Mouse (Mus musculus) forebrain, embryonic 13.5 days (tissue): Measurements from ENCODE around the gene Ccer2. TPM values are rescaled to one million over a fixed set of nuclear protein-coding genes. Genes with fewer than 3 reads are reported as not detected.

Source experiments
- ATAC-seq: fragments of 200-750 bp; cut with Nextera tagmentation; 2 replicates; pipeline ENCODE4 v1.8.0; 2017
- H3K27ac ChIP-seq: fragments of 300-500 bp; sonication (generic); 2 replicates; pipeline ENCODE4 v1.5.1; 2015; ENCODE audit warnings: inconsistent platforms, mild to moderate bottlenecking, moderate library complexity
- H3K27me3 ChIP-seq: fragments of 300-500 bp; sonication (generic); 2 replicates; pipeline ENCODE4 v1.6.1; 2015; ENCODE audit warnings: mild to moderate bottlenecking, inconsistent platforms
- H3K36me3 ChIP-seq: fragments of 300-500 bp; sonication (generic); 2 replicates; pipeline ENCODE4 v1.6.1; 2015; ENCODE audit warnings: mild to moderate bottlenecking, inconsistent platforms; ENCODE audit not compliant: poor library complexity, severe bottlenecking
- H3K4me1 ChIP-seq: fragments of 300-500 bp; sonication (generic); 2 replicates; pipeline ENCODE4 v1.6.1; 2015; ENCODE audit warnings: inconsistent platforms
- H3K4me2 ChIP-seq: fragments of 300-500 bp; sonication (generic); 2 replicates; pipeline ENCODE4 v1.6.1; 2015; ENCODE audit warnings: inconsistent platforms, mild to moderate bottlenecking, moderate library complexity
- H3K4me3 ChIP-seq: fragments of 300-500 bp; sonication (generic); 2 replicates; pipeline ENCODE4 v1.5.1; 2015; ENCODE audit warnings: mild to moderate bottlenecking, inconsistent platforms
- H3K9ac ChIP-seq: fragments of 300-500 bp; sonication (generic); 2 replicates; pipeline ENCODE4 v1.6.1; 2015; ENCODE audit warnings: mild to moderate bottlenecking, inconsistent platforms
- H3K9me3 ChIP-seq: fragments of 300-500 bp; sonication (generic); replicated peaks from 2 replicates; pipeline ENCODE4 v1.6.1; 2016; ENCODE audit warnings: inconsistent platforms
- WGBS: fragments of 180-500 bp; shearing (Covaris S2); methylation state at CpG from one replicate; pipeline ENCODE4 v1.1.7; 2015; 5-methylcytosine and 5-hydroxymethylcytosine counted together
- polyA plus RNA-seq: library from polyadenylated mRNA; unstranded; fragments of >200 nt; fragmentation: Nextera tagmentation; extraction: Ambion mirVana; gene quantifications from 2 replicates; pipeline ENCODE4 v1.2.1, GENCODE M21; 2015

Gene Ccer2
- polyA plus RNA-seq, 1 experiment from 2014 or later: not detected

- Histone ChIP-seq H3K27ac (no peak overlapping the region), H3K4me3 (no peak overlapping the region), H3K4me1 (0 out of 2 replicates have a peak, but pooled peaks cover 6% of the 10 kb centered on the region), H3K36me3 (peaks cover under 1% of the 10 kb centered on the region; the same call in 1 of the 2 replicates), H3K27me3 (no peaks in the 10 kb centered on the region; the same call in 1 of the 2 replicates), H3K9me3 (no peaks in the 10 kb centered on the region), H3K9ac (no peak overlapping the region), H3K4me2 (no peak overlapping the region)
- 44% methylated on average over 2 of the region's 2 CpGs for WGBS
- ATAC-seq: no peak
These were observed 37.9 kb downstream of the Ccer2 start for GRCm38 (mm10) chr7:28793834-28794233.

GRCm38 (mm10) chr7:28794496-28794895 is 38.5 kb downstream of the Ccer2 start:
- H3K9me3 ChIP-seq: no peaks in the 10 kb centered on the region
- 94% methylated on average over 3 of the region's 3 CpGs for WGBS
- no peak for ATAC-seq
- H3K9ac ChIP-seq: no peak overlapping the region
- 0 out of 2 replicates have a peak, but pooled peaks cover 6% of the 10 kb centered on the region for H3K4me1 ChIP-seq
- H3K27ac ChIP-seq: no peak overlapping the region
- no peaks in the 10 kb centered on the region; the same call in 1 of the 2 replicates for H3K27me3 ChIP-seq
- H3K4me2 ChIP-seq: no peak overlapping the region
- no peaks in the 10 kb centered on the region for H3K36me3 ChIP-seq
- no peak overlapping the region for H3K4me3 ChIP-seq

- no peaks in the 10 kb centered on the region for H3K9me3 ChIP-seq
- H3K4me2 ChIP-seq: no peak overlapping the region
- no peak overlapping the region for H3K4me3 ChIP-seq
- WGBS: 83% methylated on average over 15 of the region's 15 CpGs
- ATAC-seq: no peak
- H3K27me3 ChIP-seq: no peaks in the 10 kb centered on the region; the same call in 1 of the 2 replicates
- H3K4me1 ChIP-seq: 0 out of 2 replicates have a peak, but pooled peaks cover 6% of the 10 kb centered on the region
- H3K27ac ChIP-seq: no peak overlapping the region
- H3K36me3 ChIP-seq: no peaks in the 10 kb centered on the region
- H3K9ac ChIP-seq: no peak overlapping the region
These were observed 39.9 kb downstream of the Ccer2 start for GRCm38 (mm10) chr7:28795832-28796231.

GRCm38 (mm10) chr7:28796562-28796975 is 40.6 kb downstream of the Ccer2 start:
- Histone ChIP-seq H3K4me3 (peak overlapping the region; percentile 9), H3K27me3 (no peaks in the 10 kb centered on the region; the same call in 1 of the 2 replicates), H3K36me3 (no peaks in the 10 kb centered on the region), H3K27ac (no peak overlapping the region), H3K4me2 (peak overlapping the region; percentile 51), H3K9me3 (no peaks in the 10 kb centered on the region), H3K4me1 (peaks cover 7% of the 10 kb centered on the region), H3K9ac (peak overlapping the region; percentile 58)
- peak; percentile 72 for ATAC-seq
- WGBS: 15% methylated on average over 32 of the region's 32 CpGs

GRCm38 (mm10) chr7:28799994-28800393 is 44.0 kb downstream of the Ccer2 start:
- ATAC-seq: no peak
- 96% methylated on average over 9 of the region's 9 CpGs for WGBS
- no peaks in the 10 kb centered on the region for H3K9me3 ChIP-seq
- H3K4me3 ChIP-seq: no peak overlapping the region
- peaks cover 29% of the 10 kb centered on the region for H3K4me1 ChIP-seq
- H3K36me3 ChIP-seq: no peaks in the 10 kb centered on the region
- no peaks in the 10 kb centered on the region; the same call in 1 of the 2 replicates for H3K27me3 ChIP-seq
- no peak overlapping the region for H3K9ac ChIP-seq
- no peak overlapping the region for H3K27ac ChIP-seq
- no peak overlapping the region for H3K4me2 ChIP-seq

- Histone ChIP-seq H3K27me3 (no peaks in the 10 kb centered on the region), H3K36me3 (no peaks in the 10 kb centered on the region), H3K4me3 (no peak overlapping the region), H3K4me2 (no peak overlapping the region), H3K9me3 (no peaks in the 10 kb centered on the region), H3K9ac (no peak overlapping the region), H3K4me1 (peaks cover 28% of the 10 kb centered on the region), H3K27ac (peak overlapping the region; percentile 59; the same call in 1 of the 2 replicates)
- no peak for ATAC-seq
- WGBS: 75% methylated on average over 3 of the region's 3 CpGs
These were observed 45.5 kb downstream of the Ccer2 start for GRCm38 (mm10) chr7:28801451-28801850.

- no peak for ATAC-seq
- Histone ChIP-seq H3K27ac (peak overlapping the region; percentile 59), H3K27me3 (no peaks in the 10 kb centered on the region), H3K9ac (peak overlapping the region; percentile 26; the same call in 1 of the 2 replicates), H3K4me1 (peaks cover 23% of the 10 kb centered on the region), H3K36me3 (no peaks in the 10 kb centered on the region), H3K4me2 (peak overlapping the region; percentile 33), H3K4me3 (no peak overlapping the region), H3K9me3 (no peaks in the 10 kb centered on the region)
- 17% methylated on average over 10 of the region's 10 CpGs for WGBS
These were observed 46.1 kb downstream of the Ccer2 start for GRCm38 (mm10) chr7:28801901-28802670.

GRCm38 (mm10) chr7:28802846-28803588 is 47.0 kb downstream of the Ccer2 start:
- Histone ChIP-seq H3K9me3 (no peaks in the 10 kb centered on the region), H3K4me1 (peaks cover 28% of the 10 kb centered on the region), H3K27me3 (no peaks in the 10 kb centered on the region), H3K4me2 (peak overlapping the region; percentile 33), H3K27ac (peak overlapping the region; percentile 59), H3K4me3 (no peak overlapping the region), H3K36me3 (no peaks in the 10 kb centered on the region), H3K9ac (peak overlapping the region; percentile 46; the same call in 1 of the 2 replicates)
- no peak for ATAC-seq
- WGBS: 6% methylated on average over 10 of the region's 10 CpGs

- H3K9me3 ChIP-seq: no peaks in the 10 kb centered on the region
- 82% methylated on average over 4 of the region's 4 CpGs for WGBS
- no peak for ATAC-seq
These were observed 47.8 kb downstream of the Ccer2 start for GRCm38 (mm10) chr7:28803756-28804155.

GRCm38 (mm10) chr7:28806869-28807268 is 50.9 kb downstream of the Ccer2 start:
- no peak overlapping the region for H3K4me2 ChIP-seq
- H3K9me3 ChIP-seq: no peaks in the 10 kb centered on the region
- no peaks in the 10 kb centered on the region for H3K36me3 ChIP-seq
- H3K4me1 ChIP-seq: peaks cover 30% of the 10 kb centered on the region
- H3K4me3 ChIP-seq: no peak overlapping the region
- H3K27ac ChIP-seq: no peak overlapping the region
- WGBS: 80% methylated on average over 4 of the region's 4 CpGs
- H3K9ac ChIP-seq: no peak overlapping the region
- H3K27me3 ChIP-seq: no peaks in the 10 kb centered on the region
- ATAC-seq: no peak

More at GRCm38 (mm10) chr7:28803756-28804155, 47.8 kb downstream of the Ccer2 start:
- no peak overlapping the region for H3K4me2 ChIP-seq
- H3K4me3 ChIP-seq: no peak overlapping the region
- H3K9ac ChIP-seq: no peak overlapping the region
- H3K36me3 ChIP-seq: no peaks in the 10 kb centered on the region
- H3K27me3 ChIP-seq: no peaks in the 10 kb centered on the region
- H3K27ac ChIP-seq: no peak overlapping the region
- H3K4me1 ChIP-seq: peaks cover 32% of the 10 kb centered on the region

GRCm38 (mm10) chr7:28807641-28808220 is 51.8 kb downstream of the Ccer2 start:
- H3K36me3 ChIP-seq: peaks cover 6% of the 10 kb centered on the region
- peak overlapping the region; percentile 99 for H3K27ac ChIP-seq
- H3K4me3 ChIP-seq: peak overlapping the region; percentile 77
- no peaks in the 10 kb centered on the region for H3K27me3 ChIP-seq
- ATAC-seq: no peak
- no peaks in the 10 kb centered on the region for H3K9me3 ChIP-seq
- peak overlapping the region; percentile 87 for H3K9ac ChIP-seq
- 20% methylated on average over 6 of the region's 8 CpGs for WGBS
- peak overlapping the region; percentile 80 for H3K4me2 ChIP-seq
- H3K4me1 ChIP-seq: peaks cover 30% of the 10 kb centered on the region
